Mouse (Mus musculus) testis, adult 2 months (tissue): ENCODE results near the gene Fam185a. TPM values are rescaled to one million over a fixed set of nuclear protein-coding genes. Genes with fewer than 3 reads are reported as not detected.

Experiments
- H3K27ac ChIP-seq: fragments of 200-500 bp; 2 replicates; pipeline ENCODE4 v1.5.1; 2012; ENCODE audit warnings: low read depth, low read length; ENCODE audit not compliant: control insufficient read depth, insufficient read depth
- H3K27me3 ChIP-seq: fragments of 200-500 bp; 2 replicates; pipeline ENCODE4 v1.6.1; 2012; ENCODE audit warnings: mild to moderate bottlenecking, low read length, moderate library complexity; ENCODE audit not compliant: control insufficient read depth, insufficient read depth
- H3K36me3 ChIP-seq: fragments of 200-500 bp; 2 replicates; pipeline ENCODE4 v1.6.1; 2012; ENCODE audit warnings: mild to moderate bottlenecking, low read length; ENCODE audit not compliant: control insufficient read depth, insufficient read depth
- H3K4me1 ChIP-seq: fragments of 200-500 bp; 2 replicates; pipeline ENCODE4 v1.6.1; 2012; ENCODE audit warnings: low read length; ENCODE audit not compliant: control insufficient read depth, insufficient read depth
- H3K4me3 ChIP-seq: fragments of 200-500 bp; 2 replicates; pipeline ENCODE4 v1.5.1; 2012; ENCODE audit warnings: low read depth, mild to moderate bottlenecking, low read length, moderate library complexity, mixed read lengths; ENCODE audit not compliant: control insufficient read depth
- CTCF ChIP-seq: fragments of 200-500 bp; IDR thresholded peaks from 2 replicates; pipeline ENCODE4 v1.5.1; 2012; ENCODE audit warnings: low read depth, mild to moderate bottlenecking, inconsistent platforms, low read length, moderate library complexity; ENCODE audit not compliant: control insufficient read depth, insufficient read depth, insufficient replicate concordance
- POLR2A ChIP-seq: fragments of 200-500 bp; IDR thresholded peaks from 2 replicates; pipeline ENCODE4 v1.6.1; 2012; ENCODE audit warnings: low read depth, mild to moderate bottlenecking, inconsistent platforms, low read length, moderate library complexity; ENCODE audit not compliant: control insufficient read depth
- polyA plus RNA-seq: library from polyadenylated mRNA; depleted of rRNA; stranded (reverse); fragments of >200 nt; gene quantifications from 2 replicates; pipeline ENCODE4 v1.2.3, GENCODE M21; 2012

The Fam185a gene
- polyA plus RNA-seq, 1 experiment = 6.5 TPM

- TF ChIP-seq POLR2A (no peak), CTCF (no peak)
- Histone ChIP-seq H3K27ac (no peak overlapping the region), H3K4me1 (no peaks in the 10 kb centered on the region), H3K27me3 (no peaks in the 10 kb centered on the region), H3K36me3 (no peaks in the 10 kb centered on the region), H3K4me3 (no peak overlapping the region)
Measured at GRCm38 (mm10) chr5:21496321-21496720, 71.6 kb downstream of the Fam185a start.

- TF ChIP-seq POLR2A (no peak), CTCF (no peak)
- Histone ChIP-seq H3K4me3 (no peak overlapping the region), H3K27me3 (no peaks in the 10 kb centered on the region), H3K4me1 (no peaks in the 10 kb centered on the region), H3K36me3 (no peaks in the 10 kb centered on the region), H3K27ac (no peak overlapping the region)
Measured at GRCm38 (mm10) chr5:21496881-21497280, 72.1 kb downstream of the Fam185a start.

DNA sequence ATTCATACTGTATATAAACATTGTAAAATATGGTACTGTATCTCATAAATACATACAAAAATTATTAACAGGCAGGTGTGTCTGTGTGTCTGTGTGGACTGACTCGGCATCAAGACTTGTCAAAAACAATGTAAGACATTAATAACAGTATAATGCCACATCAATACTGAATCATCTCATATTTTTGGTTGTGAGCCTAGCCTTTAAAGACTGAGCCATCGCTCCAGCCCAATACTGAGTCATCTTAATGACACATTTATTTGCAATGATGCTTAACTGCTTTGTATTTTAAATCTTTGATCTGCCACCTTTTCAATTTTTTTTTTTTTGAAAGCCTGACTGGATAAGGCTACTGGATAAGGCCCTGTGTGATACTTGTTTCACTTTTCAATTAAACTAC lies 73.7 kb downstream of the Fam185a start:
- TF ChIP-seq CTCF (no peak), POLR2A (no peak)
- Histone ChIP-seq H3K4me1 (no peaks in the 10 kb centered on the region), H3K36me3 (no peaks in the 10 kb centered on the region)

DNA sequence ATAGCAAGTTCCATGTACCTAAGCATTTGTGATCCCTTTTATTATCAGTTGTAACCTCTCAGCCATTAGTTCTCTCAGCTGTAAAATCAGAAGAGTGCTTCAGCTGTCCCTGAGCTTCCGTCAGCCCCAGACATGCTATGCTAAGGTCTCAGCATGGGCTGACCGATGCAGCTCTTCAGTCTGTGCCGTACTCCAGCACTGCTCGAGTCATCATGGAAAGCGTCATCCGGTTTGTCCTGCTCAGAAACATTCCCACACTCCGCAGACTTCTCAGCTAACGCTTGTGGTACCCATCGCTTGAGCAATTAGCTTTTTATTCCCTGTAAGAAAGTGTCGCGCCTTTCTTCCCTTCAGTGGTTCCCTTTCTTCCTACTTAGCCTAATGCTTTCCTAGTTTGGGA lies 74.2 kb downstream of the Fam185a start:
- no peaks in the 10 kb centered on the region for H3K4me1 ChIP-seq
- no peaks in the 10 kb centered on the region for H3K36me3 ChIP-seq
- H3K4me3 ChIP-seq = no peak overlapping the region
- H3K27ac ChIP-seq = no peak overlapping the region
- H3K27me3 ChIP-seq = no peaks in the 10 kb centered on the region
- TF ChIP-seq CTCF (no peak), POLR2A (no peak)

More for the DNA sequence above, 73.7 kb downstream of the Fam185a start:
- Histone ChIP-seq H3K27ac (no peak overlapping the region), H3K4me3 (no peak overlapping the region), H3K27me3 (no peaks in the 10 kb centered on the region)

- H3K27me3 ChIP-seq = no peaks in the 10 kb centered on the region
- H3K4me1 ChIP-seq = no peaks in the 10 kb centered on the region
- no peak overlapping the region for H3K4me3 ChIP-seq
- TF ChIP-seq POLR2A (no peak), CTCF (no peak)
- no peak overlapping the region for H3K27ac ChIP-seq
- no peaks in the 10 kb centered on the region for H3K36me3 ChIP-seq
Measured at GRCm38 (mm10) chr5:21500133-21500532, 75.4 kb downstream of the Fam185a start.

DNA sequence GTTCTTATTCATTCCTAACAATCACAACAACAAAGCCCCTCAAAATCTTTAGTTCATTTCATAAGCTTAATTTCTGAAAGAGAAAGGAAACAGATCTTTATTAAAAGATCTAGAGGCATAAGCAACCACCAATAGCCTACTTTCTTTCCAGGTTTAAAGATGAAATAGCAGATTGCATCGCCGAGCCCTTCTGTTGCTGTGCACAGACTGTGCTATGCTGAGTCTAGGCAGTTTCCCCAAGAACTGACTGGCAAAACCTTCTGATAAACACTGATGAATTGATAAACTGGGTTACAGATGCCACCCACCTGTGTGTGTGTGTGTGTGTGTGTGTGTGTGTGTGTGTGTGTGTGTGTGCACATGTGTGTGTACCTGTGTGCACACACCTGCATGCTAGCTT lies 76.2 kb downstream of the Fam185a start:
- Histone ChIP-seq H3K4me1 (no peaks in the 10 kb centered on the region), H3K27ac (no peak overlapping the region), H3K4me3 (no peak overlapping the region), H3K36me3 (no peaks in the 10 kb centered on the region), H3K27me3 (no peaks in the 10 kb centered on the region)
- TF ChIP-seq POLR2A (no peak), CTCF (no peak)

GRCm38 (mm10) chr5:21502936-21503610 lies 78.3 kb downstream of the Fam185a start:
- Histone ChIP-seq H3K27ac (no peak overlapping the region), H3K4me1 (no peaks in the 10 kb centered on the region), H3K36me3 (no peaks in the 10 kb centered on the region), H3K4me3 (no peak overlapping the region), H3K27me3 (no peaks in the 10 kb centered on the region)
- no peak for TF ChIP-seq CTCF
- TF ChIP-seq POLR2A = no peak
